Mouse (Mus musculus) layer of hippocampus, postnatal 25 days (tissue): ENCODE measurements around the gene Nosip. TPM values are rescaled to one million over a fixed set of nuclear protein-coding genes. Genes with fewer than 3 reads are reported as not detected.
"Not testable (repeated sequence)": the region's sequence is repeated elsewhere in the genome, so short reads cannot be mapped to it uniquely, and the experiment has no call there.

ENCODE experiments used
- DNase-seq, 2 experiments: peaks; one replicate each; pipeline ENCODE4 v3.0.0; 2022; ENCODE audit warnings: mixed read lengths in 2 of 2, low spot score in 1 of 2; ENCODE audit errors: extremely low spot score in 1 of 2
- total RNA-seq, 2 experiments: library from RNA; stranded (reverse); gene quantifications; 2 replicates each; pipeline ENCODE4 v1.2.3; 2021

The Nosip gene
- total RNA-seq, 2 experiments from 2014 or later: 49.8 to 59.4 TPM

DNA sequence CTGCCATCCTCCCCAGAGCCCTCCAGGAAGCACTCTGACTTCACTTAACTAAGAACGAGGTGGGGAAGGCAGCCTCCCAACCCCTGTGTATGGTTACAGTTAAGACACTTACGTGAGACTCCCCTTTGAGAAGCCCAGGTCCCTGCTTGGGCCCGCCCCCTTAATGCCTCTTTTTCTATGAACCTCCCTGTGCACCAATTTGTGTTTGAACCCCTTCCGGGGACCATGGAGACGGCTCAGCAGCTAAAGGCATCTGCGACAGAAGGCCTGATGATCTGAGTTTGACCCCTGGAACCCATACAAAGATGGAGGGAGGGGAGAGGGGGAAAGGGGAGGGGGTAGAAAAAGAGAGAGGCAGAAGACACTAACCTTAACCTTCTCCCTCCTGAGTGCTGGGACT lies 44.2 kb downstream of the Nosip start:
- DNase-seq: no peak

DNA sequence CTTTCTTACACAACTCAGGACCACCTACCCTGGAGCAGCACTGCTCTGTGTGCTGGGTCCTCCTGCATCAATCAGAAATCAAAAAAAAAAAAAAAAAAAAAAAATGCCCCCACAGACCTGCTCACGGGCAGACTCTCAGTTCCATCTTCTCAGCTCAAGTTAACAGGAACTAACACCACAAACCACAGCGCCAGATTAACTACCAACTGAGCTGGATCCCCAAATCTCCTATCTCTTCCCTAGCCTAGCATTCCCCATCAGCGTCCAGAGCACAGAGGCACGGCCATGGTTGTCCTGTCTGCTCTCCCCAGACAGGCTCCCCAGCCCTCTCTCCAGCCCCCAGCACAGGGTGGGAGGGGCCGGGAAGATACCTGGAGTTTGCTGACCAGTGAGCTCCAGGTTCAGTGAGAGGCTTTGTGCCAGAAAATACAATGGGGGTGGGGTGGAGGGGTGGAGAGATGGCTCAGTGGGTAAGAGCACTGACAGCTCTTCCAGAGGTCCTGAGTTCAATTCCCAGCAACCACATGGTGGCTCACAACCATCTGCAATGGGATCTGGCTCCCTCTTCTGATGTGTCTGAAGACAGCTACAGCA lies 44.9 kb downstream of the Nosip start:
- DNase-seq: no peak

DNA sequence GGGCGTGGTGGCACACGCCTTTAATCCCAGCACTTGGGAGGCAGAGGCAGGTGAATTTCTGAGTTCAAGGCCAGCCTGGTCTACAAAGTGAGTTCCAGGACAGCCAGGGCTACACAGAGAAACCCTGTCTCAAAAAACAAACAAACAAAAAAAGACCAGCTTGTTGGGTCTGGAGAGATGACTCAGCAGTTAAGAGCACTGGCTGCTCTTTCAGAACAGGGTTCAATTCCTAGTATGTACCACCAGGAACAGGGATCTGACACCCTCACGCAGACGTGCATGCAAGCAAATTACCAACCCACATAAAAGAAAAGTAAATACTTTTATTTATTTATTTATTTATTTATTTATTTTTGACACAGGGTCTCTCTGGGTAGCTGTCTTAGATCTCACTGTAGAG lies 47.9 kb downstream of the Nosip start:
- DNase-seq: not testable (repeated sequence)

DNA sequence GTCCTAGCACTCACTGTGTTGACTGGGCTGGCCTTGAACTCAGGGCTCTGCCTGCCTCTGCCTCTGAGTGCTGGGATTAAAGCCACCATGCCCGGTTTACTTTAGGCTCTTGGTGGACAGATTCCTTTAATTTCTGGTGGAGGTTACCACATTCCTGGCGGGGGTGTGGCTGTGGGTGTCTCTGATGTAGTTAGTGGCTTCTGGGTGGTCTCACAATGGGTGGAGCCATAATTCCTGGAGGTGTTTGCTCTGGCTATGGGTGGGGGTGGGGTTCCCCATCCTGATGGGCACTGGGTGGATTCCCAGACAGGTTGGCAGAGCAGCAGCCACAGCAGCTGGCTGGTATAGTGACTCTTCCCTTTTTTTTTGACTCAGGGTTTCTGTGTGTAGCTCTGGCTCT lies 49.7 kb downstream of the Nosip start:
- DNase-seq: no peak

DNA sequence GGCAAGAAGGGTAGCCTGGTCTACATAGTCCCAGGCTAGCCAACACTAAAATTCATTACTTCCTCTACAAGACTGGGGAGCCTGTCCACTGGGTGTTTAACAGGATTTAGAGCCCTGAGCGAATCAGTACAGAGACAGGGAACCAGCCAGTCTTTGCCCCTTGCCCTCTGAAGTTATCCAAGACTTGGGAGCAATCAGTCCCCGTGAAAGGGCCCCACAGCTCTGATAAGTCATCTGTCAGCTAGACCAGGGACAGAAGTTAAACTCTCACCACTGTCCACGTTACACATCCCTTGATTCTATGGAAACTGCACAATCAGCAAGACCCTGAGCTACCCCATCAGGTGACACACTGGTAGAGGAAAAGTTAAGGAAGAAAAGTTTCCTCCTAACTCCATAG lies 50.3 kb downstream of the Nosip start:
- DNase-seq: no peak

DNA sequence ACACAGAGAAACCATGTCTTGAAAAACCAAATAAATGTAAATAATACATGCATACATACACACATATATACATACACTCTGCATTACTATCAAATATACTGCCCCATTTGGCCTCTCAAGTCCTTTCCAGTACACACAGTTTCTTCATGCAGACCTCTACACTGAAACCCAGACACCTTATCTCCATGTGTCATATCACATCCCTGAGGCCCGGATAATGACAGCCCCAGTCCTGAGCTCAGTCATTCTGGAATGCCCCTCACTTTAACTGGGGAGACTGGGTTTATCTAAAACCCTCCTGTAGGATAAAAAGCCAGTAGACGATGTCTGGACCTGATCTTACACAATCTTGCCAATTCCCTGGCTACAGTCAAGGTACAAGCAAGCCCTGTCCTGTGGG lies 51.2 kb downstream of the Nosip start:
- no peak for DNase-seq

DNA sequence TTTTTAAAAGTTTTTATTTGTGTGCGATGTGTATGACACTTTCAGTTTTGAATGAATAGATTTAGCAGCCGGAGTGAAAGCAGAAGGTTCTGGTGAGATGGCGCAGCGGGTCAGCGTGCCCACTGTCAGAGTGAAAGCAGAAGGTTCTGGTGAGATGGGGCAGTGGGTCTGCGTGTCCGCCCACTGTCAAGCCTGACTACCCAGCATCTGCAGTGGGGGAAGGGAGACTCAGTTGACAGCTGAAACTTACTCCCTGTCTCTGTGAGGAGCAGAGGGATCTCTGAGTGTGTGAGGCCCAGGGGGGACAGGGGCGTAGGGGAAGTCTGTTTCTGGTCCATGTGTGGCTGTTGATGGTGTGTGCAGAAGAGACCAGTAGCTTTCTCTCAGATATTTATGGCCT lies 55.3 kb downstream of the Nosip start:
- DNase-seq: no peak

DNA sequence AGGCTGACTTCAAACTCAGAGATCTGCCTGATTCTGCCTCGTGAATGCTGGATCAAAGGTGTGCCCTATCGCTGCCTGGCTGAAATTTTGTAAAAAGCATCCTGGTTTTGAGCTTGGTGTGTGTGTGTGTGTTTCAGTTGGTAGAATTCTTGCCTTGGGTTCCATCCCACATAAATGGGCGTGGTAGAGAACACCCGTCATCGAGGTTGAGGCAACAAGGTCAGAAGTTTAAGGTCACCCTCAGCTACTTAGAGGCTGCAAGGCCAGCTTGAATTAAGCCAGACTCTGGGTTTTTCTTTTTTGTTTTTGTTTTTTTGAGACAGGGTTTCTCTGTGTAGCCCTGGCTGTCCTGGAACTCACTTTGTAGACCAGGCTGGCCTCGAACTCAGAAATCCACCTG lies 56.1 kb downstream of the Nosip start:
- DNase-seq: no peak

DNA sequence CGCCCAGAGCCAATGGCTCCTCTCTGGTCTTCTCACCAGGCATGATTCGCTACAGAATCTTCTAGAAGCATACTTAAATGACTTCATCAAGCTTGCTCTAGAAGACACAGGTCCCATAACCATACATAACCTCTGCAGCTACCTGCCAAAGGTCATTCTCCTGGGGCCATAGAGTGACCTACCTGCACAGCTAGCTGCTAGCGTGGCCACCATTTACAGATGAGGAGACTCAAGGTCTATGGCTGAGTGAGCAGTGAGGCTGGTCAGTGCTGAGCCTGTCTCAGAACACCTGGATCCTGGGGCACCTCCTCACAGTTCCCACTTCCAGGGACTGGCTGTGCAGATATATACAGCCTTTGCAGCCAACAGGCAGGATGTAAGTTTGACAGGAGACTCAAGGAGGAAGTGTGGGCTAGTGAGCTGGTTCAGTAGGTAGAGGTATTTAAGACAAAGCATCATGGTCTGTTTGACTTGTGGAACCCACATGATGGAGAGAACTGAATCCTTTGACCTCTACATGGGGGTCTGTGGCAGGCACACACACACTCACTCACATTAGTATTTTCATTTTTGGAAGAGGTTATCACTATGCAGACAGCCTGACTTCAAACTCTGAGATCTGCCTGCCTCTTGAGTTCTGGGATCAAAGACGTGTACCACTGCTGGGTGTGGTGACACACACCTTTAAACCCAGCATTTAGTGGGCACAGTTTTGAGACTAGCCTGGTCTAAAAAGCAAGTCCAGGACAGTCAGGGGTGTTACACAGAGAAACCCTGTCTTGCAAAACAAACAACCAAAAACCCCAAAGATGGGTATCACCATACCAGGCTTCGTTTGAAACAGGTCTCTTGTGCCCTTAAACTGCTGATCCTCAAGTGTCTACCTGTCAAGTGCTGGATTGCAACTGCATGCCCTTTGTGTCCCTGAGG lies 57.8 kb downstream of the Nosip start:
- no peak for DNase-seq

DNA sequence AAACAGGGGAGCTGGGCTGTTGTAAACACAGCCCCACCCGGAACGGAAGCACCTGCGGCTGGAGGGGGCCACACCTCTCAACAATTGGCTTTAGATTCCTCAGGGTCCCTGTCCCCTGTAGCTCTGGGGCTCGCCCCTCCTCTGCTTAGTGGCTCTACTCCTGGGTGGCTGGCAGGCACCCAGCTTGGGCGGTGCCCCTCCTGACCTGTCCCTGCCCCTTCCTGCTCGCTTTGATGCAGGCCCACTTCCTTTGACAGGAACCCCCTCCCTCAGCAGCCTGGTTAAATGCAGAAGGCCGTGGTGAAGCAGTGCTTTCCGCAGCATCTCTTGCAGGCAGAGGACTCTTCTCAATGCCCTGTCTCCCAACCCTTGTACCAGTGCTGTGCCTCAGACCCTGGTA lies 59.2 kb downstream of the Nosip start:
- DNase-seq: no peak

DNA sequence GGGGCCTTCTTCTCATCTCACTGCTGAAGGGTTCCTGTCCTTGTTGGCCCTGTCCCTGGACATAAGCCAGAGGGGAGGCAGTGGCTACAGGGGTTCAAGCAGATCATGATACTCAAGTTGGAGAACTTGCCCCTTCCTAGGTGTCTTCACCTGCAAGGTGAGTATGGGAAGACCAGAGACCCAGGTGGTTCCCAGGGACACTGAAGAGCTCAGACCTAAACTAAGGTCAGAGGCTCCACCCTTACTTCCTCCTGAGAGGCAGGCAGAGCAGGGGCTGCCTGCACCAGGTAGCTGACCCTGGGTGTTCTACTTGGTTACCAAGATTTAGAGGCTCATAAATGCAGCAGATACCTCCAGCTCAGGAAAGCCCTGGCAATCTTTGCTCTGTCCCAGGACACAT lies 59.7 kb downstream of the Nosip start:
- no peak for DNase-seq

DNA sequence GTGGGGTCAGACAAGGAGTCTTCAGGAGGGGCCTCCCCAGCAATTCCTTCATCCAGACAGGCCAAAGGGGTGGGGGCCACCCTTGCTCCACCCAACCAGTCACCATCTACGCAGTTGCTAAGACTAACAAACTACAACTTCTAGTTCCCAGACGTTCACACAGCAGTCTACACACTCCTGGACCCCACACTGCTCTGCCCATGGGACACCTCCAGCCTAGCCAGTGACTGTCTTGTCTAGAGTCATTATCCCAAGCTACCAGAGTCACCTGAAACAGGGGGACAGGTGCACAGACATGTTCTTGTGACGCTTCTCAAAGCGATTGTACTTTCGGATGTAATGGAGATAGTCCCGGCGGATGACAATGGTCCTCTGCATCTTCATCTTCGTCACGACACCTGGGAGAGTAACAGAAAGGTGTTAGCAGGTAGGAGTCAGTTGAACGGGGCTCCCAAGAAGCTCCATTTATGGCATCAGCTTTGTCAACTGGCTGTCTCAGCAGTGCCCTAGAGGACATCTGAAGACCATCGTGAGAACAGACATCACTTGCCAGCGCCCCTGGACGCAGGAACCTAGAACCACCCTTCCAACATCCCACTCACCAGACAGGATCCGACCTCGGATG lies 60.4 kb downstream of the Nosip start:
- DNase-seq: no peak

DNA sequence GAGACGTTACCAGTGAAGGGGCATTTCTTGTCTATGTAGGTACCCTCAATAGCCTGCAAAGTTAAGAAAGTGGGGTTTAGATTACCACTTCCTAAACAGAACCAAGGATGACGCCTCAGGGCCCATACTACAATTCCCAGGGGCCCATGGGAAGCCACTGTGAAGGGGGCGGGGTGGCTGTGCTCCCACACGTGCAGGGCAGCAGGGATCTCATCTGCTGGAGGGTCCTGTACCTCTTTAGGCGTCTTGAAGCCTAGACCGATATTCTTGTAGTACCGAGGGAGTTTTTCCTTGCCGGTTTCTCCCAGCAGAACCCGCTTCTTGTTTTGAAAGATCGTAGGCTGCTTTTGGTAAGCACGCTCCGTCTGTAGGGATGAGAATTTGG lies 60.9 kb downstream of the Nosip start:
- DNase-seq: no peak

DNA sequence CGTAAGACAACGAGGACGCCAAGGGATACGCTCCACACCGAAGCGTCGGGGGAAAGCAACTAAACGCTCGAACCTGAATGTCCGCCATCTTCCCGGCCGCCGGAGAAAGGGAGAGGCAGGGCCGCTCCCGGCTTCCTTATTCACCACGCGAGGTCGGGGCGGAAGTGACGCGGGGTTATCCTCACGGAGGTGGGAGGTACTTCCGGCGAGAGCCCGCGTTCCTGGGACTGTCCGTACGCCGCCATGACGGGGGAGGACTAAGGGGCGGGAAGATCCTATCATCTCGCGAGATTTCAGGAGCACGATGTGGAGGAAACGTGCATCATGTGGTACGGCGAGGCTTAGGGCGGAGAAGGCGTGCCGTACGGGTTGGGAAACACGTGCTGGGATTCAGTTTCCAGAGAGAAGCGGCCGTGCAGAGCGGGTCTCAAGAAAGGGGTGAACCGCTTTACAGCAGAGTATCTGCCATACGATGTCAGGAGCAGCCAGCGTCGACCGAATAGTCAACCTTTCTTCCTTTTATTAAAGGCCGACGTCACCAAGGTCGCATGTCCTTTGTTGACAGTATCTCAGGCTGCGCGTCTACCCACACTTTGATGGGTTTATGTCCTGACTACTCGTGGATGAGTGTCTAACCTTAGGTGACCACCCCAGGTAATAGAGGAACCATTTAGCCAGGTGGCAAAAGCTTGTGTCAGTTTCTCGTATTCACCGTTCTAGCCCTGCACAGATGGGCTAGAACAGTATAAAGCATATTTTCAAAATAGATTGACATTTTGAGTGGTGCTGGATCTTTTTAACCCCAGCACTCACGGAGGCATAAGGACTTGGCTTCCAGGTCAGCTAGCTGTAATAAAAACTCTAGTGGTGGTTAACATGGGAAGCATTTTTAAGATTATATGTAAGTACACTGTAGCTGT lies 62.3 kb downstream of the Nosip start, which contains the start of gene Rps11:
Gene Rps11 (minus strand): TSS at position 216 of the 920 bp plus-strand sequence.
- DNase-seq: peak; percentile 94 to 96

DNA sequence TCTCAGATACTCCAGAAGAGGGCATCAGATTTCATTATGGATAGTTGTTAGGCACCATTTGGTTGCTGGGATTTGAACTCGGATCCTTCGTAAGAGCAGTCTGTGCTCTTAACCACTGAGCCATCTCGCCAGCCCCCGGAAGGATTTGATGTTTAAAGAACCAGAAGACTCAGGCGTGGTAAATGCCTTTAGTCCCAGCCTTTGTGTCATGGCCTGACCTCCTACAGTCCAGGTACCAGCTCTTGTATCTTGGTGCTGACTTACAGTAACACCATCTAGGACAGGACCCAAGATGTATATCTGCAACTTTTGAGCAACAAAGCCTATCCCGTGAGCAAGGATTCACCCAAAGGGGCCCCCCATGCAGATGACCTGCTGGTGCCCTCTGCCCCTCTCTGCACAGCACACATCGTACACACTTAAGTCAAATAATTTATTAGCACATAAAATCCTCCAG lies 62.9 kb downstream of the Nosip start:
- no peak for DNase-seq

DNA sequence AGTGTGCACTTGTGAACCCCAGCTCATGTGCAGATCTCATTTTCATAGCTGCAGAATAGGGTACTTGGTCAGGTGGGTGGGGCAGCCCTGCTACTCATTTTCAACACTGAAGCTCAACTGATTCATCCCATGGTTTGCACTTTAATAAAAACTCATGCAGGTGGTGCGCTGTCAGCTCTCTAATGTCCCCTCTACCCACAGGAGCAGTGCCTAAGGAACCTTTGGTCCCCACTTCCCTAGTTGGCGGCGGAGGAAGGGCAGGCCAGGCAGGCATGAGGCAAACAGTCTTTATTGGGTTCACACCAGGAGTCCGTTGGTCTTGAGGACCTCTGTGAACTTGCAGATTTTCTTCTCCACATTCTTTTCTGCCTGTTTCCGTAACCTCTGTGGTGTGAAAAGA lies 63.4 kb downstream of the Nosip start:
- not testable (repeated sequence) for DNase-seq

DNA sequence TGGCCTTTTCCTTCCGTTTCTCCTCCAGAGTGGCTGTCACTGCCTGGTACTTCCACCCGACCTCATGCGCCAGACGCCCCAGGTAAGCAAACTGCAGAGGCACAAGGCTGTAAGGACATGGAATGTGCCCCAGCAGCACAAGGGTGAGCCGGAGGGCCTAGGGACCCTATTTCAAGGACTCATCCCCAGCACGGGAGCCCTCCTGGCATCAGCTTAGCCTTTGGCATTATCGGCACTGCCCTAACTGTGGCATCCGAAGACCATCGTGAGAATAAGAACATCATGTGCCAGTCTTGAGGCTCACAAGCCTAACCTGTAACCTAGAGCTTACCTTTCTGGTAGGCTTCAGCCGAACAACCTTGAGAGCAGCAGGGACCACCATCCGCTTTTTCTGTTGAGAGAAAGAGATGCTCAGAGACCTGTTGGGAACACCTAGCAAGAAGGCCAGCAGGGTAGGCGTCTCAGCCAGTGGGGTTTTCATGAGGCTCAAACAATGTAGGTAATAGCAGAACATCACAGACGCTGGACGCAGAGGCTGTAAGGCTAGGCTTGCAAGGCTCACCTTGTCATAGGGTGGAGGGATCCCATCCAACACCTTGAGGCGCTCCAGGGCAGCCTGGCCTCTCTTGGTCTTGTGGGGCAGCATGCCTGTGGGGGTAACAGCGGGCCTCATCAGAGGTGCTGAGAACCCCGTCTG lies 64.1 kb downstream of the Nosip start:
- no peak for DNase-seq

DNA sequence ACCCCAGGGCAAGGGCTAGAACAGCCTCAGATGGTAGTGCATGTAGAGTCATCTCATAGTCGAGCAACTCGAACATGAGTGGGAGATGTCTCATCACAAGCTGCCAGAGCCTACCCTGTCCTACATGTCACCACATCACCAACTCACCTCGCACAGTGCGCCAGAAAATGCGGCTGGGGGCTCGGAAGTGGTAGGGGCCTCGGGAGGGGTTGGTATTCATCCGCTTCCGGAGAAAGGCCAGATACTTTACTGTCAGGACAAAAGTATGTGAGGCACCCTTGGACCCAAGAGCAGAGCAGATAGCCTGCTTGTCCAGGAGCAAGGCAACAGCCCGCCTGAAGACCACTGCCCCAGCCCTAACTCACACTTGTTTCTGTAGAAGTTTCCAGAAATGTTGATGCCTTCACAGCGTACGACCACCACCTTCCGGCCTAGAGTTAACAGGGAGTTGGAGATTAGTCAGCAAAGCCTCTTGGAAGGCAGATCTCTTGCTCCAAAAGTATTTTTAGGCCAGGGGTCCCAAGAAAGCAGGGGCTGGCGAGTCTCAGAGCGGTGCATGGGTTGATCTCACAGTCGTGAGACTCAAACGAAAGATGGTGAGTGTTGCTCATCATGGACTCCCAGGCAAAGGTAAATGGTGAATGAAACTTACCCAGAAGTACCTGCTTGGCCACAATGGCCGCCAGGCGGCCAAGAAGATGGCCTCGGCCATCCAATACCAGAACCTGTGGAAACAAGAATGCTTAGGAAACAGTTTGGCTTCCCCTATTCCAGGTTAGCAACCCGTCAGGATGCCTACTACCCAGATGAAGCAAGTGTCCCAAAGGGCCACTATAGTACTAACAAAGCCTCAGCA lies 64.8 kb downstream of the Nosip start:
- no peak for DNase-seq
